Mouse (Mus musculus) hindbrain, embryonic 11.5 days (tissue): ENCODE measurements around the gene Fnip2. TPM values are rescaled to one million over a fixed set of nuclear protein-coding genes. Genes with fewer than 3 reads are reported as not detected.

ENCODE experiments used
- ATAC-seq: fragments of 200-750 bp; cut with Nextera tagmentation; 2 replicates; pipeline ENCODE4 v1.8.0; 2017; ENCODE audit warnings: mild to moderate bottlenecking, moderate TSS enrichment, moderate library complexity; ENCODE audit not compliant: low FRiP score
- DNase-seq: peaks from one replicate; pipeline ENCODE4 v3.0.0-alpha.2; 2015; ENCODE audit warnings: low spot score
- H3K27ac ChIP-seq: fragments of 300-500 bp; sonication (generic); 2 replicates; pipeline ENCODE4 v1.5.1; 2014; ENCODE audit warnings: mild to moderate bottlenecking, low read depth, low read length
- H3K27me3 ChIP-seq: fragments of 300-500 bp; sonication (generic); 2 replicates; pipeline ENCODE4 v1.6.1; 2014; ENCODE audit warnings: mild to moderate bottlenecking, low read length, moderate library complexity, mixed read lengths; ENCODE audit not compliant: control insufficient read depth, insufficient read depth
- H3K36me3 ChIP-seq: fragments of 300-500 bp; sonication (generic); 2 replicates; pipeline ENCODE4 v1.6.1; 2014; ENCODE audit warnings: mild to moderate bottlenecking, low read length, moderate library complexity, mixed read lengths; ENCODE audit not compliant: control insufficient read depth, insufficient read depth
- H3K4me1 ChIP-seq: fragments of 300-500 bp; sonication (generic); replicated peaks from 2 replicates; pipeline ENCODE4 v1.6.1; 2014; ENCODE audit warnings: low read length, mixed read lengths; ENCODE audit not compliant: control insufficient read depth, insufficient read depth
- H3K4me2 ChIP-seq: fragments of 300-500 bp; sonication (generic); replicated peaks from 2 replicates; pipeline ENCODE4 v1.6.1; 2014; ENCODE audit warnings: mild to moderate bottlenecking, low read depth, low read length
- H3K4me3 ChIP-seq: fragments of 300-500 bp; sonication (generic); 2 replicates; pipeline ENCODE4 v1.5.1; 2014; ENCODE audit warnings: low read depth, low read length
- H3K9ac ChIP-seq: fragments of 300-500 bp; sonication (generic); 2 replicates; pipeline ENCODE4 v1.6.1; 2014; ENCODE audit warnings: low read depth, low read length
- H3K9me3 ChIP-seq: fragments of 300-500 bp; sonication (generic); 2 replicates; pipeline ENCODE4 v1.6.1; 2016; ENCODE audit warnings: low read length; ENCODE audit not compliant: control insufficient read depth
- WGBS: fragments of 180-500 bp; shearing (Covaris S2); extraction: QIAGEN DNeasy Blood & Tissue Kit; methylation state at CpG from one replicate; pipeline ENCODE4 v1.1.7; 2014; 5-methylcytosine and 5-hydroxymethylcytosine counted together
- polyA plus RNA-seq: library from polyadenylated mRNA; unstranded; fragments of >200 nt; fragmentation: Nextera tagmentation; extraction: Ambion mirVana; gene quantifications from 2 replicates; pipeline ENCODE4 v1.2.1, GENCODE M21; 2014

Gene Fnip2
- polyA plus RNA-seq, 1 experiment from 2014 or later, result 7.9 TPM

DNA sequence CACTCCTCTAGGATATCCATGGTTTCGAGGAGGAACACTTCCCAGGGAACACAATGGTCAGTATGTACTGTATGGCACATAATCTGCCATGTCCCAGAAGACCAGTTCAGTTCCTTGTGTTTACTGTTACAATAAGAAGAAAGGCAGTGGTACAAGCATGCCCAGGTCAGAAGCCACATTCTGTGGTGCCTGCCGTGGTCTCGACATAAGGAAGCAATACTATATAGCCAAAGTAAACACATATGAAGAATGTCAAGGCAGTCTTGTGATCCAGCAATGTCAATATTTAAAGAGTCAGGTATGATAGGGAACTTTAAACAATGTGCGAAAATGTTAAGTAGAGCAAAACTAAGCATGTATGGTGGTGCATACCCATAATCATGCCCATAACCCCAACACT lies 44.2 kb downstream of the Fnip2 start:
- no peak overlapping the region for H3K27ac ChIP-seq
- ATAC-seq (no peak), DNase-seq (no peak)
- H3K36me3 ChIP-seq, result no peaks in the 10 kb centered on the region
- peaks cover 3% of the 10 kb centered on the region for H3K4me1 ChIP-seq
- no peaks in the 10 kb centered on the region for H3K27me3 ChIP-seq
- WGBS, result 79% methylated on average over 4 of the region's 4 CpGs
- H3K9me3 ChIP-seq, result no peaks in the 10 kb centered on the region
- H3K4me2 ChIP-seq, result no peak overlapping the region
- H3K4me3 ChIP-seq, result no peak overlapping the region
- no peak overlapping the region for H3K9ac ChIP-seq

DNA sequence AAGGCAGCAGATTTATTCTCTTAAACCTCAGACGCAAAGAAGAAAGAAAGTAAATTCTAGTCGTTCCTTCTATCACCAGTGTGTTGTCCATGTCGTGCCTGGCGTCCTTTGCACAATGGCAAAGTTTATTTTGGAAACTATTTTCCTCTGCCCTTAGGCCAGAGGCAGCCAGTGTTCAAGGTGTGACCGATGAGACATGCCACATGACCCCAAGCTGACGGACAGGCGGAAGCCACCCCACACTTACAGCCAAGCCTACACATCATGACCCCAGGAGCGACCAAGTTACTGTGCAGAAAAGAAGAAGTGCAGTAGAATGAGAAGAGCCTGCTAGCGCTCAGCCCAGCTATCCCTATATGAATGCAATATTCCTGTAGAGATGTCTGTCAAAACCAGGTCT lies 47.7 kb downstream of the Fnip2 start:
- Histone ChIP-seq H3K9ac (no peak overlapping the region), H3K27me3 (no peaks in the 10 kb centered on the region), H3K4me1 (peaks cover 3% of the 10 kb centered on the region), H3K9me3 (no peaks in the 10 kb centered on the region), H3K36me3 (no peaks in the 10 kb centered on the region), H3K4me2 (no peak overlapping the region), H3K27ac (no peak overlapping the region), H3K4me3 (no peak overlapping the region)
- WGBS, result 74% methylated on average over 9 of the region's 9 CpGs
- ATAC-seq, result no peak
- DNase-seq, result no peak

DNA sequence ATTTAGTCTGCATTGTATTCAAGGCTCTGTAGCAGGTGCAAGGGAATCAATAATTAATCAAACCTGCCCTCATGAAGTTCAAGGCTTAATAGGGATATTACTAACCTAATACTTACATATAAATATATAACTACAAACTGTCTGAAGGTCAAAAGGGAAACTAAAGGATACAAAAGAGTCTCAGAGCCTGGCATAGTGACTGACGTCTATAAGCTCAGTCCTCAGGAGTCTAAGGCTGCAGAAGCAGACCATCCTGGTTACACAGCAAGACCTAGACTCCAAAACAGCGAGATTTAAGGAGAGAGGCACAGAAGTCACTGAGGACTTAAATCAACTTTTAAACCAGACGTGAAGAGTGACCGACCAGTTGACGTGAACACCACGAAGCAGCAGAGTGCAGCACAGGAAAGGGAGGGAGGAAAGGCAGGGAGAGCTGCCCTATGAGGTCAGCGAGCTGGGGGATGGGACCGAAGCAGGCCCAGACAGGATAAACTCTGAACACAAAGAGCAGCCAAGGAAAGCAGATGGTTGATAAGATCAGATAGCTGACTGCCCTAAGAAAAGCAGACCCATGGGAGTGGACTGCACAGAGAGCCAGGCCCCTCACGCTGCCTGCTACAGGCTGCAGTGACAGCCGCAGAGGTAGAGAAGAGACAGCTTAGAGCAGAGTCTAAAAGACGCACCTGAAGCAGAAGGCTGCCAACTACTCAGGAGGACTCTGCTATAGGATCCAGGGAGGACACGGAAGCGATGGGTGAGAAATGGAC lies 48.7 kb downstream of the Fnip2 start:
- no peak overlapping the region for H3K4me3 ChIP-seq
- peak overlapping the region; percentile 51 for H3K27ac ChIP-seq
- H3K4me1 ChIP-seq, result peaks cover 3% of the 10 kb centered on the region
- ATAC-seq (peak; percentile 84), DNase-seq (peak; percentile 49)
- 41% methylated on average over 13 of the region's 13 CpGs for WGBS
- H3K27me3 ChIP-seq, result no peaks in the 10 kb centered on the region
- peak overlapping the region; percentile 27; the same call in 1 of the 2 replicates for H3K9ac ChIP-seq
- no peaks in the 10 kb centered on the region for H3K36me3 ChIP-seq
- no peaks in the 10 kb centered on the region for H3K9me3 ChIP-seq
- H3K4me2 ChIP-seq, result no peak overlapping the region; the same call in 1 of the 2 replicates

DNA sequence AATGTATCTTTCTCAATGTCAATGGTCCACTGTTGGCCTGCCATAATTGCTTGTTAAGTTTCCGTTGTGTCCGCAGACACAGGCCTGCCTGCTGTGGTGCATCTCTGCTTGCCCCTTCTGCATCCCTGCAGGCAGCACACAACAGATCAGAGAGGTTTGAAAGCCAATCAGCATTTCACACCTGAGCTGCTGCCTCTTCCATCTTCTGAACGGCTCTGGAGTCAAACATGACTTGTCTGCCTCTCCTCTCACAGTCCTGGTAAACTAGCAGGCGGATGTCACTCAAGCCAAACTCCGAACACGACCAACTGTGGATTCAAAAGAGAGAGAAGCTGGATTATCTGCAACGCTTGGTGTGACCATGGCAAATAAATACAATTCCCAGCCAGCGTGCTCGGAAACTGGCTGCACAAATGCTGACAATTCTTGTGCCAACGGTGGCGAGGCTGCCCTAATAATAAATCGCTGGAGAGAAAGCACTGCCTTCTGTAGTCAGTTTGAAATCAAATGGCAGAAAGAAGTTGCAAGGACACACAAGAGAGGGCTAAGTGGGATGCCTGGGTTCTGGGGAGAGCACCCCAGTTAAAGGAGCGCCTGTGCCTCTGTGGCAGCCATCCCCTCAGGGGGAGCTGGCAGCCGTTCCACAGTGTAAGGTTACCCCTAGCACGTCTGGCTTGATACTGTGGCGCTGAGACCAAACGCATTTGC lies 49.6 kb downstream of the Fnip2 start:
- ATAC-seq, result no peak

DNA sequence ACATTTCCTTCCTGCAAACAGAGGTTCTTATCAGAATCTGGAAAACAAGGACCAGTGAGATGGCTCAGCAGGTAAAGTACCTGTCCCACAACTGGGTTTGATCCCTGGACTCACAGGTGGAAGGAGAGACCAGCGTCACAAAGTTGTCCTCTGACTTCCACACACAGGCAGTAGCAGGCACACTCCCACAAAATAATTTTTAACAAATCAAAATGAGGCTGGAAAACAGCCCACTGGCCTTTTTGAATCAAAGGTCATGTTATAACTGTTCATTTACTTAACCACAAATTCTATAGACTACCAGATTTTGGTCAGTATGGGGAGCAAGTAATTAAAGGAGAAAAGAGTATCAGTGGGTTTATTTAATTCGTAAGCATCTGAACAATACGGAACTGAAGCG lies 50.6 kb downstream of the Fnip2 start:
- Histone ChIP-seq H3K4me1 (peaks cover 3% of the 10 kb centered on the region), H3K9ac (no peak overlapping the region), H3K27ac (no peak overlapping the region), H3K9me3 (no peaks in the 10 kb centered on the region), H3K27me3 (no peaks in the 10 kb centered on the region), H3K36me3 (no peaks in the 10 kb centered on the region), H3K4me3 (no peak overlapping the region), H3K4me2 (no peak overlapping the region)
- WGBS, result 96% methylated on average over 4 of the region's 4 CpGs
- DNase-seq (no peak), ATAC-seq (no peak)

More for the DNA sequence above, 49.6 kb downstream of the Fnip2 start:
- 79% methylated on average over 17 of the region's 17 CpGs for WGBS
- Histone ChIP-seq H3K4me1 (peaks cover 3% of the 10 kb centered on the region), H3K4me2 (no peak overlapping the region), H3K27ac (no peak overlapping the region), H3K36me3 (no peaks in the 10 kb centered on the region), H3K4me3 (no peak overlapping the region), H3K9me3 (no peaks in the 10 kb centered on the region), H3K9ac (no peak overlapping the region), H3K27me3 (no peaks in the 10 kb centered on the region)
- DNase-seq, result no peak

DNA sequence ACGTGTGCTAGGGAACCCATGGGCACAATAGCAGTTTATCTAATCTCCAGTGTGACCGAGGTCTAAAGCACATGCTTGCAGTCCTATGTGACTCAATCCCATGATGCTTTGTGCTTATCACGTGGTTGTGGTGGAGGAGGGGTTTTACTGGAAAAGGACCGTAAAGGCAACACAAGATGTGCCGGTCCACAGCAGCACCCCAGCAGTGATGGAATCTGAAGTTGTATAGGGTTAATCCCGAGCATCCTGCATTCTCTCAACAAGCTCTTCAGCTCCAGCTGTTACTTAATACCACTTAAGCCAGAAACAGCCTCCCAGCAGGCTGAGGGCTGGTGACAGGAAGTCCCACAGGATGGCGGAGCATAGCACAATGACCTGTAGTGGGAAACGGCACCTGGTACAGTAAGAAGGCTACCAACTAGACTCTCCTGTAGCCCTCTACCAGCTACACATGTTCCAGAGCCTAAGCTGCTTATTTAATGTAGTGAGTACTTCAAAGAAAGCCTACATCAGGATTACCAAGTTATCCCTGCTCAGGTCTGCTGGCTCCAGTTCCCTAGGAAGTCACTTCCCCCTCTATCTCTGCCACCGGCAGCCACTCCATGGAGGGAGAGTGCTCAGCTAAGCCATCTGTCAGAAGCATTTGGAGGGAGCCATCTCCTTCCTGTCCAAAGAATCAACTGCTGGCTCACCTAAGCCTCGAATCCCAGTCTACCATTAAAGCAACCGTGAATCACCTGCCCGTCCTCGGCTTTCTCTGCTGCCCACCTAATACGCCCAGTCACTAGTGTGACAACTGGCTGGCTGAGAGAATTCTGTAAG lies 51.3 kb downstream of the Fnip2 start:
- 75% methylated on average over 14 of the region's 14 CpGs for WGBS
- H3K4me3 ChIP-seq, result no peak overlapping the region
- no peak overlapping the region for H3K4me2 ChIP-seq
- no peaks in the 10 kb centered on the region for H3K9me3 ChIP-seq
- H3K27me3 ChIP-seq, result no peaks in the 10 kb centered on the region
- no peak overlapping the region for H3K27ac ChIP-seq
- peaks cover 3% of the 10 kb centered on the region for H3K4me1 ChIP-seq
- no peak overlapping the region for H3K9ac ChIP-seq
- no peak for ATAC-seq
- no peak for DNase-seq
- no peaks in the 10 kb centered on the region for H3K36me3 ChIP-seq

DNA sequence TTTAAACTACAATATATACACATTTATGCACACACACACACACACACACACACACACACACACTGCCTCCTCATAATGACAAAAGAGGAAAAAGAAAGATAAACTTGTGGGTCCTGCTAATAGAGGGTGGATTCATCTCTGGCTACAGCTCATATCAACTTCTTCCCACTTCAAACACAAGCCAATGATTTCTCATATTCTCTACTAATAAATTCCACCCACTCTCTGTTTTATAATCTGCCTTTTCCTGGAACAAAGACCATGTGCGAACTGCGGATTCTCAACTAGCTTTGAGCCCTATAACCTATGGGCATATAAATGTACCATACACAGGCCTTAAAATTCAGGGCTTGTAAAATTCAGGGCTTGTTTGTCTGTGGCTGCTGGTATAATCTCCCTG lies 53.3 kb downstream of the Fnip2 start:
- no peak overlapping the region for H3K4me2 ChIP-seq
- ATAC-seq, result no peak
- no peaks in the 10 kb centered on the region for H3K36me3 ChIP-seq
- no peak overlapping the region for H3K9ac ChIP-seq
- H3K27ac ChIP-seq, result no peak overlapping the region
- H3K4me1 ChIP-seq, result peaks cover 3% of the 10 kb centered on the region
- no peak overlapping the region for H3K4me3 ChIP-seq
- H3K27me3 ChIP-seq, result no peaks in the 10 kb centered on the region
- no peaks in the 10 kb centered on the region for H3K9me3 ChIP-seq
- WGBS, result 96% methylated on average over 2 of the region's 2 CpGs
- no peak for DNase-seq

DNA sequence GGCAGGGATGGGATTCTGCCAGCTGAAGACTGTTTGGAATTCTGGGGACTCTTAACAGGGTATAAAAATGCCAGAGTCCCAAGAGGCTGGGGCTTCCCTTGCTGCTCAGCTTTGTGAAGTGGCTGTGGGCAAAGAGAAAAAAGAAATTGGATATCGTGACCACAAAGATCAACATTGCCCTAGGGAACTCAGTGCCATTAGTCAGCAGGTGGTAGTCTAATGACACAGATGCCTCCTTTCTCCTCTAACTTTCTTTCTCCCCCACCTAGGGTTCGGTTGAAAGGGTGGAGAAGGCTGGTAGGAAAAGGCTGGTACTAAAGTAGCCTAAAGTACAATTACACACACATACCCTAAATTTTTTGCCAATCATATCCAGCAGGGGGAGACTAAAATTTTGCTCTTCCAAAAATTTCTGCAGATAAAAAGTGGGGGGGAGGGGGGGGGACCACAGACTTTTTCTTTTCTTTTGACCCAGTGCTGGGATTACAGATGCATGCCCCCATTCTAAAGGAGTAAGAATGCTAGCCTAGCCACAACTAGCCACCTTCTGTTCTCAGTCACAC lies 66.3 kb downstream of the Fnip2 start:
- DNase-seq (no peak), ATAC-seq (no peak)
- no peak overlapping the region for H3K27ac ChIP-seq
- H3K4me3 ChIP-seq, result no peak overlapping the region
- no peak overlapping the region for H3K9ac ChIP-seq
- no peaks in the 10 kb centered on the region for H3K9me3 ChIP-seq
- H3K4me2 ChIP-seq, result no peak overlapping the region
- H3K36me3 ChIP-seq, result no peaks in the 10 kb centered on the region
- H3K4me1 ChIP-seq, result no peaks in the 10 kb centered on the region
- no peaks in the 10 kb centered on the region for H3K27me3 ChIP-seq
- WGBS, result 78% methylated on average over 2 of the region's 2 CpGs
